Mouse (Mus musculus) cortical plate, adult 2 months (tissue): ENCODE results near the gene Pdcd7.

Source experiments
- CTCF ChIP-seq: fragments of 200-500 bp; IDR thresholded peaks from 2 replicates; pipeline ENCODE4 v1.5.1; 2011; ENCODE audit warnings: mild to moderate bottlenecking, control low read depth, low read length; ENCODE audit not compliant: insufficient read depth; ENCODE audit errors: extremely low read depth
- POLR2A ChIP-seq: fragments of 200-500 bp; IDR thresholded peaks from 2 replicates; pipeline ENCODE4 v1.6.1; 2011; ENCODE audit warnings: mild to moderate bottlenecking, low read length, control low read depth; ENCODE audit not compliant: insufficient read depth; ENCODE audit errors: extremely low read depth

DNA sequence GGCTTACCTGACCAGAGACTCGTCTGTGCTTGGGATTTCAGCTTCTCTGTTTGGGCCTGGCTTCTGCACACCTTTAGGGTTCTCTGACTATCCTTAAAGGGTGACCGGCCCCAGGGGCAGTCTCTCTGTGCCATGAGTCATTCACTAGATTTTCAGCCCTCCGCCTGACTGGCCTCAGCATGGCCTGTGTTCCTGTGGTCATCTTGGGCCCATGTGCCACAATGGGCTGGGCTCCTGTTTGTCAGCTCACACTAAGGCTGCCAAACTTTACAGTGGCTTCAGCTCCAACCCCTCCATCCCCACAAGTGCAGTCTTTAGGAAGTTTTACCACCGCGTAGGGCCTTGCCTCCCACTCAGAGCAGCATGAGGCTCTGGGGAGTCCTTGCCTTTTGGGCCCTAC lies 7.3 kb downstream of the Pdcd7 start:
- TF ChIP-seq POLR2A (no peak), CTCF (no peak)
